Mouse (Mus musculus): ENCODE data around the gene Tagln3.

- TF ChIP-seq CTCF (IDR thresholded peaks at IDR 0.05; ENCODE audit: control insufficient read depth, insufficient read depth, insufficient replicate concordance, low read depth, low read length) (no peak), POLR2A (IDR thresholded peaks at IDR 0.05; ENCODE audit: control insufficient read depth, low read depth, low read length) (no peak)
These were observed 56.2 kb downstream of the Tagln3 start for GRCm38 (mm10) chr16:45668178-45668577.
